Mouse (Mus musculus) lung, adult 2 months (tissue): Measurements from ENCODE around the gene Mep1a. TPM values are rescaled to one million over a fixed set of nuclear protein-coding genes. Genes with fewer than 3 reads are reported as not detected.
"Not testable (repeated sequence)": the region's sequence is repeated elsewhere in the genome, so short reads cannot be mapped to it uniquely, and the experiment has no call there.

Experiments
- DNase-seq: peaks from one replicate; pipeline ENCODE4 v3.0.0; 2022
- H3K4me1 ChIP-seq: fragments of 200-500 bp; 2 replicates; pipeline ENCODE4 v1.6.1; 2011; ENCODE audit warnings: low read length; ENCODE audit not compliant: control insufficient read depth, insufficient read depth
- H3K4me3 ChIP-seq: fragments of 200-500 bp; replicated peaks from 2 replicates; pipeline ENCODE3; 2011; ENCODE audit warnings: low read depth, mild to moderate bottlenecking, control low read depth, low read length; ENCODE audit errors: extremely low read depth
- CTCF ChIP-seq: fragments of 200-500 bp; IDR thresholded peaks from 2 replicates; pipeline ENCODE4 v1.5.1; 2011; ENCODE audit warnings: mild to moderate bottlenecking, low read length, control low read depth; ENCODE audit not compliant: insufficient read depth
- POLR2A ChIP-seq: fragments of 200-500 bp; IDR thresholded peaks from 2 replicates; pipeline ENCODE4 v1.6.1; 2011; ENCODE audit warnings: low read depth, mild to moderate bottlenecking, control low read depth, low read length, borderline replicate concordance; ENCODE audit errors: extremely low read depth
- WGBS: fragments of 180-500 bp; shearing (Covaris S2); methylation state at CpG from one replicate; pipeline ENCODE4 v1.1.7; 2018; 5-methylcytosine and 5-hydroxymethylcytosine counted together
- polyA plus RNA-seq: library from polyadenylated mRNA; depleted of rRNA; stranded (reverse); fragments of >200 nt; gene quantifications from 2 replicates; pipeline ENCODE4 v1.2.3, GENCODE M21; 2012

Gene Mep1a
- polyA plus RNA-seq, 1 experiment = 0.04 TPM

DNA sequence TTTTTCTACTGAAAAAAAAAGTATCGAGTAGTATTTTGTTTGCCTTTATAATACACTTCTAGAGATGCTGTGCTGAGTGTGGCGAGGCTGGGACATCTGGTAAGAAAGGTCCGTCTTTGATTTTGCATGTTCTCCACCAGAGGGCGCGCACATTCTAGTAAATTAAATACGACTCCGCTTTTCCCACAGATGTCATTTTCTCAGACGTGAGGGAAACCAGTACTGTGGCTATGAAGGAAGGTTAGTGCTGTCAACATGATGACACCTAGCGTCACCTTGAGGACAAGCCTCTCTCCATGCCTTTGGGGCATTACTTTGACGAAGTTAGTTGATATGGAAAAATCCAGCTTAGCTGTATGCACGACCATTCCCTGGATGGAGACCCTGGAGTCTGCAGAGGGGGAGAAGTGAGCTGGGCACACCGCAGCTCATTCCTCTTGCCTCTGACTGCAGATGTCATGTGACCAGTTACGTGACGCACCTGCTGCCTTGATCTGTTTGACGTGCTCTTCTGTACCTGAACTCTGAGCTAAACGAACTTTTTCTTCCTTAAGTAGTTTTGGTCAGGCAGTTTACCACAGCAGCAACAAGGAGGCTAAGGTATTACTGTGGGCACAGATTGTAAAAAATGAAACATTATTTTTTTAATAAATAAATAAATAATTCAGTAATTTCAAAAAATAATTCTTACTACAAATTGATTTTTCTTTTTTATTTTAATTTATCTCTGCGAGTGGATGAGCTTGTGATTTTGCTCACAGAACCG is 16.2 kb upstream of the Mep1a start:
- H3K4me3 ChIP-seq = no peak overlapping the region
- WGBS = 23% methylated on average over 18 of the region's 18 CpGs
- H3K4me1 ChIP-seq = no peaks in the 10 kb centered on the region
- peak; percentile 44 for DNase-seq
- TF ChIP-seq CTCF = peak; percentile 52
- no peak for TF ChIP-seq POLR2A

GRCm38 (mm10) chr17:43510782-43511181 is 8.2 kb upstream of the Mep1a start:
- no peaks in the 10 kb centered on the region for H3K4me1 ChIP-seq
- no peak for DNase-seq
- 82% methylated on average over 4 of the region's 4 CpGs for WGBS
- no peak overlapping the region for H3K4me3 ChIP-seq
- TF ChIP-seq CTCF (no peak), POLR2A (no peak)

GRCm38 (mm10) chr17:43504594-43504934 is 2.0 kb upstream of the Mep1a start:
- 49% methylated on average over 6 of the region's 6 CpGs for WGBS
- TF ChIP-seq CTCF (no peak), POLR2A (no peak)
- no peak for DNase-seq
- Histone ChIP-seq H3K4me1 (no peaks in the 10 kb centered on the region), H3K4me3 (no peak overlapping the region)

DNA sequence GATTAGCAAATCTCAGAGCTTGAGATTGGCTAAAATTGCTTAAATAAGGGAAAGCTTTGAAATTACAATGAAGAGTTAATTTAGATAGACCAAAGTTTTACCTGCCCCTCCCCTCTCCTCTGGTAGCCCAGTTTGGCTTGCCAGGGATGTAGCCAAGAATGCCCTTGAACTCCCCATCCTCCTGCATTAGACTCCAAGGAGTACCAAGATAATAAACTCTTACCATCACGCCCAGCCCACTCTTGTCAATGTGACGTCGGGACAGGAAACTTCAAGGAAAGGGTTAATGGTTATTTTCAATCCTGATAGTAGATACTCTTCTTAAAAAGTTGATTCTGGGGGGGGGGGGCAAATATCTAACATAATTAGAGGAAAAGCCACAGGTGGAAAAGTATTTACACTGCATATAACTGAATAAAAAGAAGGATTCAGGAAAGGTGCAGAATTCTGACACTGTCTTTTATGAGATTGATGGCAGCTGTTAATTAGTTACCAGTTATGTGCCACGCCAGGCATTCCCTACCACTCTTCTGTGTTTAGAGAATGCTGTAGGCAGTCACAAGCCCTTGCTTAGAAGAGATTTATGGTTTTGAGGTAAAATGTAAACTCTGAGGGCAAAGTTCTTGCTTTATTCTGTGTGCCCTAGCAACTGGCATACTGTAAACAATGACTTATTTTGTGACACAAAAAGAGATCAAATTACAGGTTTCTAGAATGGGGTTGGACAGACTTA is 1.4 kb upstream of the Mep1a start:
- DNase-seq = no peak
- TF ChIP-seq CTCF (no peak), POLR2A (no peak)
- whole genome bisulfite sequencing = 34% methylated on average over 4 of the region's 4 CpGs
- Histone ChIP-seq H3K4me3 (no peak overlapping the region), H3K4me1 (no peaks in the 10 kb centered on the region)

DNA sequence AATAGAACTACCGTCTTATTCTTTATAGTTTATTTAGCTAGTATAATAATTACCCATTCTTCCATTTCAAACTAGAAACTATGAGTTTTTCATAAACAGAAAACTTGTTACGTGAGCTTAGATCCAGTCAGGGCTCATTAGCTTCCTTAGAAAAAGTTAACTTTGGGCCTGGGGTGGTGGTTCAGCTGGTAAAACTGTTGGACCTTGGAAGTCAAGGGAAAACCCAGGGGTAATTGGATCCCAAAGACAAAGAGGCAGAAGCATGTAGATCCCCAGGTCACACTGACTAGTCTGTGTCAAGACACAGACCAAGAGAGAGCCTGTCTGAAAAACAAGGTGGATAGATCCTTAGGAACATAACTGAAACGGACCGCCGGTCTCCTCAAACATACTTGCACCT is 981 bp downstream of the Mep1a start:
- Histone ChIP-seq H3K4me1 (no peaks in the 10 kb centered on the region), H3K4me3 (no peak overlapping the region)
- 91% methylated on average over 5 of the region's 5 CpGs for WGBS
- TF ChIP-seq CTCF = no peak
- no peak for TF ChIP-seq POLR2A
- no peak for DNase-seq

GRCm38 (mm10) chr17:43501223-43501622 is 1.4 kb downstream of the Mep1a start:
- no peak overlapping the region for H3K4me3 ChIP-seq
- no peaks in the 10 kb centered on the region for H3K4me1 ChIP-seq
- DNase-seq = no peak
- TF ChIP-seq CTCF = no peak
- TF ChIP-seq POLR2A = no peak
- 42% methylated on average over 3 of the region's 3 CpGs for WGBS

- 86% methylated on average over 1 of the region's 1 CpGs for WGBS
- H3K4me1 ChIP-seq = no peaks in the 10 kb centered on the region
- TF ChIP-seq CTCF = no peak
- TF ChIP-seq POLR2A = no peak
- DNase-seq = no peak
- H3K4me3 ChIP-seq = no peak overlapping the region
Observed at GRCm38 (mm10) chr17:43500513-43500912, 2.1 kb downstream of the Mep1a start.

GRCm38 (mm10) chr17:43497521-43497920 is 5.1 kb downstream of the Mep1a start:
- no peak for DNase-seq
- no peak overlapping the region for H3K4me3 ChIP-seq
- no peak for TF ChIP-seq POLR2A
- H3K4me1 ChIP-seq = no peaks in the 10 kb centered on the region
- WGBS = 27% methylated on average over 4 of the region's 4 CpGs

GRCm38 (mm10) chr17:43495502-43495901 is 7.1 kb downstream of the Mep1a start:
- no peak for DNase-seq
- Histone ChIP-seq H3K4me3 (no peak overlapping the region), H3K4me1 (no peaks in the 10 kb centered on the region)
- WGBS = 83% methylated on average over 5 of the region's 5 CpGs
- no peak for TF ChIP-seq POLR2A
- no peak for TF ChIP-seq CTCF

DNA sequence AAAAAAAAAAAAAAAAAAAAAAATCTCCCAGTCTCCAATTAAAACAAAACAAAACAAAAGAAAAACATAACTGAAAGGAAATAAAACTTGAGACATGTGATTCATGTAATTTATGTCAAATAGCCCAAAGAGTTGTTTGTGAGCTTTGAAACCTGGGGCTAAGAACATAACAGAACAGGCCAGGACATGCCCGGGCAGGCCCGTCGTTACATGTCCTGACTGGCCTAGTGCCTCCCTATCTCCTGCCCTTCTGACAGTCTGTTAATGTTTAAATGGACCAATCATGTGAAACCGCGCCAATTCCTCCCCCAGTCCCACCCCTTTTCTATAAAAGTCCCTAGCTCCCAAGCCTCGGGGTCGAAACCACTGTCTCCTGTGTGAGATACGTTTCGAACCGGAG is 12.2 kb downstream of the Mep1a start:
- not testable (repeated sequence) for H3K4me1 ChIP-seq, DNase-seq, H3K4me3 ChIP-seq
- WGBS = 95% methylated on average over 10 of the region's 10 CpGs
